Mouse (Mus musculus) testis, adult 2 months (tissue): ENCODE measurements at regions not wholly inside any gene's neighbourhood (a gene's known extent, or its start where the extent isn't known, plus 50 kb on each side); places are given as distances from the start of the nearest gene placed in this dataset.

Experiments
- H3K27ac ChIP-seq: fragments of 200-500 bp; 2 replicates; pipeline ENCODE4 v1.5.1; 2012; ENCODE audit warnings: low read depth, low read length; ENCODE audit not compliant: control insufficient read depth, insufficient read depth
- H3K27me3 ChIP-seq: fragments of 200-500 bp; 2 replicates; pipeline ENCODE4 v1.6.1; 2012; ENCODE audit warnings: mild to moderate bottlenecking, low read length, moderate library complexity; ENCODE audit not compliant: control insufficient read depth, insufficient read depth
- H3K36me3 ChIP-seq: fragments of 200-500 bp; 2 replicates; pipeline ENCODE4 v1.6.1; 2012; ENCODE audit warnings: mild to moderate bottlenecking, low read length; ENCODE audit not compliant: control insufficient read depth, insufficient read depth
- H3K4me1 ChIP-seq: fragments of 200-500 bp; 2 replicates; pipeline ENCODE4 v1.6.1; 2012; ENCODE audit warnings: low read length; ENCODE audit not compliant: control insufficient read depth, insufficient read depth
- H3K4me3 ChIP-seq: fragments of 200-500 bp; 2 replicates; pipeline ENCODE4 v1.5.1; 2012; ENCODE audit warnings: low read depth, mild to moderate bottlenecking, low read length, moderate library complexity, mixed read lengths; ENCODE audit not compliant: control insufficient read depth
- CTCF ChIP-seq: fragments of 200-500 bp; IDR thresholded peaks from 2 replicates; pipeline ENCODE4 v1.5.1; 2012; ENCODE audit warnings: low read depth, mild to moderate bottlenecking, inconsistent platforms, low read length, moderate library complexity; ENCODE audit not compliant: control insufficient read depth, insufficient read depth, insufficient replicate concordance
- POLR2A ChIP-seq: fragments of 200-500 bp; IDR thresholded peaks from 2 replicates; pipeline ENCODE4 v1.6.1; 2012; ENCODE audit warnings: low read depth, mild to moderate bottlenecking, inconsistent platforms, low read length, moderate library complexity; ENCODE audit not compliant: control insufficient read depth

- Histone ChIP-seq H3K27ac (no peak overlapping the region), H3K36me3 (no peaks in the 10 kb centered on the region)
Observed at GRCm38 (mm10) chr12:26244701-26245100, 170.4 kb downstream of the Rnf144a start.

GRCm38 (mm10) chr12:26227557-26228020 lies 187.5 kb downstream of the Rnf144a start:
- no peaks in the 10 kb centered on the region for H3K4me1 ChIP-seq
- TF ChIP-seq POLR2A (no peak), CTCF (no peak)
- H3K27me3 ChIP-seq = no peaks in the 10 kb centered on the region
- H3K36me3 ChIP-seq = no peaks in the 10 kb centered on the region
- H3K27ac ChIP-seq = no peak overlapping the region
- H3K4me3 ChIP-seq = no peak overlapping the region

More at GRCm38 (mm10) chr12:26244701-26245100, 170.4 kb downstream of the Rnf144a start:
- H3K4me3 ChIP-seq = no peak overlapping the region
- H3K4me1 ChIP-seq = no peaks in the 10 kb centered on the region
- no peaks in the 10 kb centered on the region for H3K27me3 ChIP-seq
- TF ChIP-seq POLR2A = no peak
- no peak for TF ChIP-seq CTCF

- H3K27ac ChIP-seq = no peak overlapping the region
- H3K36me3 ChIP-seq = no peaks in the 10 kb centered on the region
- TF ChIP-seq POLR2A (no peak), CTCF (no peak)
- H3K4me1 ChIP-seq = no peaks in the 10 kb centered on the region
- no peak overlapping the region for H3K4me3 ChIP-seq
- no peaks in the 10 kb centered on the region for H3K27me3 ChIP-seq
Observed at GRCm38 (mm10) chr12:26226363-26226762, 188.7 kb downstream of the Rnf144a start.

- TF ChIP-seq CTCF = no peak
- no peak for TF ChIP-seq POLR2A
Observed at GRCm38 (mm10) chr12:26212447-26212846, 202.6 kb downstream of the Rnf144a start.

GRCm38 (mm10) chr12:26211423-26211822 lies 203.6 kb downstream of the Rnf144a start:
- Histone ChIP-seq H3K27ac (no peak overlapping the region), H3K4me3 (no peak overlapping the region), H3K4me1 (no peaks in the 10 kb centered on the region), H3K27me3 (no peaks in the 10 kb centered on the region), H3K36me3 (no peaks in the 10 kb centered on the region)
- TF ChIP-seq POLR2A = no peak
- no peak for TF ChIP-seq CTCF

More at GRCm38 (mm10) chr12:26212447-26212846, 202.6 kb downstream of the Rnf144a start:
- no peak overlapping the region for H3K4me3 ChIP-seq
- H3K27me3 ChIP-seq = no peaks in the 10 kb centered on the region
- H3K27ac ChIP-seq = no peak overlapping the region
- H3K4me1 ChIP-seq = no peaks in the 10 kb centered on the region
- H3K36me3 ChIP-seq = no peaks in the 10 kb centered on the region

GRCm38 (mm10) chr12:26206751-26207150 lies 208.3 kb downstream of the Rnf144a start:
- H3K4me1 ChIP-seq = no peaks in the 10 kb centered on the region
- no peaks in the 10 kb centered on the region for H3K36me3 ChIP-seq
- TF ChIP-seq CTCF = no peak
- no peak for TF ChIP-seq POLR2A
- H3K27me3 ChIP-seq = no peaks in the 10 kb centered on the region
- H3K4me3 ChIP-seq = no peak overlapping the region
- no peak overlapping the region for H3K27ac ChIP-seq

GRCm38 (mm10) chr12:26206036-26206435 lies 209.0 kb downstream of the Rnf144a start:
- TF ChIP-seq POLR2A = no peak
- TF ChIP-seq CTCF = no peak
- Histone ChIP-seq H3K36me3 (no peaks in the 10 kb centered on the region), H3K4me3 (no peak overlapping the region), H3K27ac (no peak overlapping the region), H3K4me1 (no peaks in the 10 kb centered on the region), H3K27me3 (no peaks in the 10 kb centered on the region)

- Histone ChIP-seq H3K4me1 (no peaks in the 10 kb centered on the region), H3K27ac (no peak overlapping the region), H3K36me3 (no peaks in the 10 kb centered on the region), H3K27me3 (no peaks in the 10 kb centered on the region), H3K4me3 (no peak overlapping the region)
- TF ChIP-seq POLR2A = no peak
- no peak for TF ChIP-seq CTCF
Observed at GRCm38 (mm10) chr12:26191982-26192576, 223.0 kb downstream of the Rnf144a start.
